9 mouse cellular contexts compared by ENCODE assay signal in the genomic region with DNA sequence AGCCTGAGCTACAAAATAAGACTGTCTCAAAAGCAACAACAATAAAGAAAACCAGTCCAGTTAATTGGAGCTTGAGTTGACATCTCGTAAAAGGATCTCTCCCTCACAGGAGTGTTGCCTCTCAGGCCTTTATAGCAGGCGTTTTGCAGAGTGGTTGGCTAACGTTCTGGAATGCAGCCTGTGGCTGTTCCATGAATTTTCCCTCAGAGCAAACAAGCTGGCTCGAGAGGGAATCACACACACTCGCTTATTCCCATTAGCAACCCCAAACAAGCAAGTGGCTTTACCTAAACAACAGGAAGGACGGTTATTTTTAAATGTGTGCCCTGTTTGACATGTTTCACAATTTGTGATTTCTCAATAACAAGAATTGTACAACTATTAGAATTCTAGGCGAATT. TPM values are rescaled to one million over a fixed set of nuclear protein-coding genes. Genes with fewer than 3 reads are reported as not detected.
DNase-seq lines count a peak whose midpoint lies in the region; ATAC-seq and TF ChIP-seq lines count a peak whose summit lies in the region.
"Had no signal": no experiment of that assay in that cellular context is flagged by ENCODE, and none has a peak within 500 bp of the region (broad histone marks: within the 10 kb centered on the region; RNA-seq: fewer than 3 reads in every experiment).

No protein-coding gene starts in this region.

- H3K27me3 ChIP-seq in forebrain, embryonic 15.5 days = no peaks in the 10 kb centered on the region
- H3K27me3 ChIP-seq in forebrain, embryonic 12.5 days = no peaks in the 10 kb centered on the region
- no peaks in the 10 kb centered on the region for H3K27me3 ChIP-seq in heart, embryonic 14.5 days (ENCODE audit: control insufficient read depth, insufficient read depth, low read length)
- H3K27me3 ChIP-seq in lung, embryonic 14.5 days (ENCODE audit: insufficient read depth, low read length) = no peaks in the 10 kb centered on the region
- H3K27me3 ChIP-seq: neural tube, embryonic 13.5 days had no signal

- no peak overlapping the region for H3K9ac ChIP-seq in forebrain, embryonic 15.5 days (replicated peaks)
- no peak overlapping the region for H3K9ac ChIP-seq in forebrain, embryonic 12.5 days
- H3K9ac ChIP-seq in heart, embryonic 14.5 days (ENCODE audit: low read length) = no peak overlapping the region
- H3K9ac ChIP-seq in lung, embryonic 14.5 days = no peak overlapping the region
- H3K9ac ChIP-seq: neural tube, embryonic 13.5 days had no signal

- no peak overlapping the region for H3K4me3 ChIP-seq in forebrain, embryonic 15.5 days
- H3K4me3 ChIP-seq in forebrain, embryonic 12.5 days (replicated peaks) = no peak overlapping the region
- no peak overlapping the region for H3K4me3 ChIP-seq in heart, embryonic 14.5 days (ENCODE audit: control insufficient read depth in 1 of 2, insufficient read depth in 1 of 2, low read depth in 1 of 2, low read length in 2 of 2)
- no peak overlapping the region for H3K4me3 ChIP-seq in lung, embryonic 14.5 days (ENCODE audit: low read depth, low read length)
- H3K4me3 ChIP-seq: neural tube, embryonic 13.5 days had no signal

- 33% methylated on average over 7 of the region's 7 CpGs for WGBS in forebrain, embryonic 15.5 days
- 45% methylated on average over 7 of the region's 7 CpGs for WGBS in forebrain, embryonic 12.5 days
- WGBS in heart, embryonic 14.5 days = 30% methylated on average over 7 of the region's 7 CpGs
- 34% methylated on average over 7 of the region's 7 CpGs for WGBS in lung, embryonic 14.5 days

- peak; percentile 21 for DNase-seq in R1 (ENCODE audit: low read depth, low spot score)
- peak; percentile 65 for DNase-seq in lung, embryonic 14.5 days
- no peak for DNase-seq in ovary, postnatal 14 days (ENCODE audit: low spot score)
- no peak for DNase-seq in embryo, embryonic 11 days

- H3K27ac ChIP-seq in forebrain, embryonic 15.5 days (replicated peaks) = no peak overlapping the region
- no peak overlapping the region for H3K27ac ChIP-seq in forebrain, embryonic 12.5 days
- peak overlapping the region; percentile 76 to 89; a peak in 3 of 4 replicates for H3K27ac ChIP-seq in heart, embryonic 14.5 days (replicated peaks in 1 of 2; ENCODE audit: control insufficient read depth in 1 of 2, insufficient read depth in 1 of 2, low read depth in 2 of 2, low read length in 2 of 2)
- peak overlapping the region; percentile 85; the same call in 1 of the 2 replicates for H3K27ac ChIP-seq in lung, embryonic 14.5 days (ENCODE audit: low read depth)
- H3K27ac ChIP-seq: neural tube, embryonic 13.5 days had no signal

- peak; percentile 51; the same call in 1 of the 2 replicates for ATAC-seq in forebrain, embryonic 15.5 days (replicated peaks)
- no peak for ATAC-seq in forebrain, embryonic 12.5 days (ENCODE audit: low FRiP score)
- no peak for ATAC-seq in heart, embryonic 14.5 days (ENCODE audit: insufficient number of reproducible peaks, insufficient read depth, low FRiP score, low read depth)
- no peak for ATAC-seq in lung, embryonic 14.5 days (ENCODE audit: insufficient read depth)
- no peak for ATAC-seq in monocyte, adult 5-6 weeks (replicated peaks; ENCODE audit: insufficient number of reproducible peaks, low FRiP score, low TSS enrichment, poor library complexity, severe bottlenecking)

- TF ChIP-seq CTCF in lung, embryonic 14.5 days (IDR thresholded peaks at IDR 0.05; ENCODE audit: low read depth) = no peak

- H3K36me3 ChIP-seq in forebrain, embryonic 15.5 days = no peaks in the 10 kb centered on the region
- no peaks in the 10 kb centered on the region for H3K36me3 ChIP-seq in forebrain, embryonic 12.5 days (replicated peaks)
- no peaks in the 10 kb centered on the region for H3K36me3 ChIP-seq in heart, embryonic 14.5 days (ENCODE audit: control insufficient read depth, insufficient read depth, low read length)
- H3K36me3 ChIP-seq in lung, embryonic 14.5 days (ENCODE audit: insufficient read depth) = no peaks in the 10 kb centered on the region
- H3K36me3 ChIP-seq: neural tube, embryonic 13.5 days had no signal

- H3K4me1 ChIP-seq in forebrain, embryonic 15.5 days = peaks cover 3% of the 10 kb centered on the region; the same call in 1 of the 2 replicates
- H3K4me1 ChIP-seq in forebrain, embryonic 12.5 days = peaks cover 7% of the 10 kb centered on the region
- peaks cover 9 to 30% of the 10 kb centered on the region in 2 experiments for H3K4me1 ChIP-seq in heart, embryonic 14.5 days (ENCODE audit: control insufficient read depth in 2 of 2, insufficient read depth in 2 of 2, low read length in 2 of 2)
- peaks cover 13% of the 10 kb centered on the region for H3K4me1 ChIP-seq in lung, embryonic 14.5 days (ENCODE audit: insufficient read depth)

- H3K9me3 ChIP-seq in forebrain, embryonic 15.5 days = no peaks in the 10 kb centered on the region
- H3K9me3 ChIP-seq in forebrain, embryonic 12.5 days = no peaks in the 10 kb centered on the region
- no peaks in the 10 kb centered on the region for H3K9me3 ChIP-seq in heart, embryonic 14.5 days (ENCODE audit: control insufficient read depth, low read length)
- H3K9me3 ChIP-seq in lung, embryonic 14.5 days (ENCODE audit: low read depth, low read length) = no peaks in the 10 kb centered on the region
- H3K9me3 ChIP-seq: neural tube, embryonic 13.5 days had no signal

- H3K4me2 ChIP-seq in forebrain, embryonic 15.5 days (replicated peaks) = no peak overlapping the region
- H3K4me2 ChIP-seq in forebrain, embryonic 12.5 days = no peak overlapping the region
- no peak overlapping the region for H3K4me2 ChIP-seq in heart, embryonic 14.5 days (ENCODE audit: low read length)
- no peak overlapping the region for H3K4me2 ChIP-seq in lung, embryonic 14.5 days
- H3K4me2 ChIP-seq: neural tube, embryonic 13.5 days had no signal

RNA-seq across cellular contexts. Expression of a gene that starts 59.2 kb away (rescaled TPM):
- 79.0 and 80.2 TPM in 2 replicates for polyA plus RNA-seq in forebrain, embryonic 15.5 days (2015; fragmentation: Nextera tagmentation; extraction: Ambion mirVana)
- polyA plus RNA-seq in forebrain, embryonic 12.5 days (2016; fragmentation: Nextera tagmentation; extraction: Ambion mirVana) = 53.7 and 63.8 TPM in 2 replicates
- polyA plus RNA-seq in heart, embryonic 14.5 days (2014; fragmentation: Nextera tagmentation; extraction: Ambion mirVana) = 65.4 and 70.9 TPM in 2 replicates
- polyA plus RNA-seq in lung, embryonic 14.5 days (2014; fragmentation: Nextera tagmentation; extraction: Ambion mirVana) = 57.2 and 59.6 TPM in 2 replicates
- 457 to 663 TPM (median 525 TPM) in 3 replicates for total RNA-seq in monocyte, adult 5-6 weeks (2017)

Comparison
In these comparisons a context has a peak if more than half of its experiments do, and no peak if none do; other contexts are left out.
1. H3K27ac ChIP-seq: peak in heart, embryonic 14.5 days (2 of 2) and lung, embryonic 14.5 days (single experiment); none in forebrain, embryonic 15.5 days (single experiment) and forebrain, embryonic 12.5 days (single experiment).
2. DNase-seq: peak in R1 (single experiment) and lung, embryonic 14.5 days (single experiment); none in ovary, postnatal 14 days (single experiment) and embryo, embryonic 11 days (single experiment).